Mouse (Mus musculus) CD4-positive naive resting alpha-beta T cell, adult 57 days (primary cell): ENCODE results near the gene Pcp2. TPM values are rescaled to one million over a fixed set of nuclear protein-coding genes. Genes with fewer than 3 reads are reported as not detected.

Experiments
- total RNA-seq: library from RNA; stranded (reverse); gene quantifications from one replicate; pipeline ENCODE4 v1.2.4, GENCODE M21; 2023

Pcp2 gene
- total RNA-seq = not detected

DNA sequence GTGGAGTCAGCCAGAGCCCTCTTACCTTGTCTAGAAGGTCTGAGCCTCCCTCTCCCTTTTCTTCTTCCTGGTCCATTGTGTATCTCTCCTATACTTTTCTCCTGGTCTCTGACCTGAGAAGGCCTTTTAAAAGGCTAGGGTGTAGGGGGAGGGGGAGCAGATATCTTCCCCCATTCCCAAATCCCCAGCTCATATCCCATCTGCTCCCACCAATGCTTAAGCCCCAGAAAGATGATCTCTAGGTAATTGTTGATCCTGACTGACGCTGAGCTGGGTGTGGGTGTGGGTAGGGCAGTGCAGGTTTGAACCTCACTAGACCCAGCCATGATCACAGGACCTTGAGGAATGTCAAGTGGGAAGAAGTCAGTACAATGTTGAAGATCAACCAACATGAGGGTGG is at the start of gene Pcp2:
TSS of gene Pcp2 (minus strand) at position 101 of the 400 bp plus-strand sequence.

GRCm38 (mm10) chr8:3671980-3672491 is 46.7 kb upstream of the Pcp2 start, which contains the start of gene Fcor:
Gene Fcor (minus strand): TSS chr8:3672362.

DNA sequence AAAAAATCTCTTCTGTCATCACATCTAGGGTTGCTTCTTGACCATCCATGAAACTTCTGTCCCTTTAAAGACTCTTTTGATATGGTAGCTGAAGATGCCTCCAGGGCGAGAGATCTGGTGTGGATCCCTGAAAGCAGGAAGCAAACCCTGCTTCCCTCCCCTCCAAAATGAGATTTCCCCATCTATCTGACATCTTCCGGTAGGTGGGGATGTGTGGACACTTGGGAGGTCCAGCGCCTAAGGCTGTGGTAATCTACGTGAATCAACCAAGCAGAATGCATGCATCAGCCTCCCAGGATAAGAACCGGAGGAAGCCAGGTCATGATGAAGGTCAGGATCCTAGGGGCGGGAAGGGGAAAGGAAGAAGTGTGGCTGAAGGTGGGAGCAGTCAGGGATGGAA is 40.2 kb upstream of the Pcp2 start, which contains the start of gene Mcemp1:
TSS of gene Mcemp1 (plus strand) at position 248 of the 400 bp plus-strand sequence.

DNA sequence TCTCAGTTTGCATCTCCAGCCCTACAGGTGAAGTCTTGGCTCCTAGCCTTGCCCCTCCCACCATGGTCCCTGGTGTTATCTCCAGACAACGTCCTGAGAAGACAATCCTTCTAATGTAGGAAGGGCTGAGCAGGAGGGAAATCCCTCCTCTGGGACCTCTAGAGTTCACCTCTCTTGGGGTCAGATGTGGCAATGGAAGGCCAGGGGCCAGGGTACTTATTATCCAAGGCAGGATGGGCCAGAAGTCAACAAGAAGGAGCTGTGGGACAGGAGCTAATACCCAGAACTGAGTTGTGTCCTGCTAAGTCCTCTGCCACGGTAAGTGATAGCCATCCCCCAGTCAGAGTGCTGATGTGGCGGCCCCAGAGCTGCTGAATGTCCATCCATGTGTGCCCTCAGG is 30.2 kb upstream of the Pcp2 start, which contains the start of gene Retn:
TSS of gene Retn (plus strand) at position 245 of the 400 bp plus-strand sequence.

GRCm38 (mm10) chr8:3630647-3631477 is 5.5 kb upstream of the Pcp2 start, which contains the start of gene Stxbp2:
Gene Stxbp2 (plus strand): TSS chr8:3630955.

DNA sequence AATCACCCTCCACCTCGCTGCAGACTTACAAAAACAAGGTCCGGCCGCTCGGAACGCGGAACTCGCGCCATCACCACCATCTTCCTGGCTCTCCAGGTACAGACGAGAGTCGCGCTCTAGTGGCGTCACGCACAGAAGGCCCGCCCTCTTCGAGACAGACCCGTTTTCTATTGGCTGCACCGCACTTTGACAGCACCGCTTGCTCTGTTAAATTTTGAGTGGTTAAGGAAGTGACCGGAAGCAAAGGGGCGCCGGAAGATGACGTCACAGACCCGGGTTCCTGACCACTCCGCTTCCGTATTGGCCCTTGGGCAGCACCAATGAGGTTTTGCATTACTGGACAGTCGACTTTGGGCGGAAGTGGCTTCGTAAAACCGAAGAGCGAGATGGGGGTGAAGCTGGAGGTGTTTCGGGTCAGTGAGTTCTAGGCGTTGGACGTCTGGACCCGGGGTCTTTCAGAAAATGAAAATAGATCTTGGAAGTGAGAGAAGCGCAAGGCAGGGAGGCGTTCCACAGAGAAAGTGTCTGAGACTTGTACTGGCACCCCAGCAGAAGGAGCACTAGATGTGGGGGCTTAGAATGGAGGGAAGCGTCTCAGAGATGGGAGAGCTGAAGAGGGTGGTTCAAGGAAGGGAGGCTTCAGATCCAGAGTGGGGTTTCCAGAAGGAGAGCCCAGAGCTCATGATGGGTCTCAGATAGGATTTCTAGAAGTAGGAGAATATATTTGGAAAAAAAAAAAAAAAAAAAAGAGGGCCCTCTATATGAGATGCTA is 4.0 kb downstream of the Pcp2 start, which contains the start of the genes Xab2 and Pet100:
TSS of gene Xab2 (minus strand) at position 118 of the 772 bp plus-strand sequence.
TSS of gene Pet100 (plus strand) at position 350 of the 772 bp plus-strand sequence.

DNA sequence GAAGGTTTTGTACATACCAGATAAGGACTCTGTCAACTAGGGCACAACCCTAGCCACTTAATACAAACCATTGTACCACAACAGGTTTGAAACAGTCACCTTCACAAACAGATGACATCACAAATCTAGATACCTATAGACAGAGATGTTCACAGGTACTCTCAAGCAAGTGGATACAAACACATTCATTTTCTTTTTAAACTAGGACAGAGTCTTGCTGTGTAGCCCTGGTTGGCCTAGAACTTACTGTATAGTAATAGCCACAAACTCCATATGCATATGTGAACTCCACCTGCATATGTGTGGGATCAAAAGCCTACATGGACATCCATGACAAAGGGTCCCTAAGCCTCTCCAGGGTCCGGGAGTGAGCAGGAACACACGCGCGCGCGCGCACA is 38.4 kb downstream of the Pcp2 start, which contains the start of gene Camsap3:
TSS of gene Camsap3 (plus strand) at position 301 of the 398 bp plus-strand sequence.

Other genes starting within 250 kb of the Pcp2 start
- 296 TPM for gene Arhgef18, start 232.5 kb downstream of the Pcp2 start, total RNA-seq
- gene Pex11g, start 157.9 kb downstream of the Pcp2 start, total RNA-seq = 0.65 TPM
- 5.4 TPM for gene Tex45, start 154.7 kb downstream of the Pcp2 start, total RNA-seq
- gene Zfp358, start 132.4 kb downstream of the Pcp2 start, total RNA-seq = 6.4 TPM
- 81.8 TPM for gene Mcoln1, start 125.1 kb downstream of the Pcp2 start, total RNA-seq
- gene Pnpla6, start 110.2 kb downstream of the Pcp2 start, total RNA-seq = 52.8 TPM
- gene C330021F23Rik, start 57.6 kb downstream of the Pcp2 start, total RNA-seq = not detected
- gene Camsap3, start 38.3 kb downstream of the Pcp2 start, total RNA-seq = not detected
- gene Xab2, start 4.2 kb downstream of the Pcp2 start, total RNA-seq = 91.9 TPM
- gene Pet100, start 4.0 kb downstream of the Pcp2 start, total RNA-seq = 50.7 TPM
- 199 TPM for gene Stxbp2, start 5.4 kb upstream of the Pcp2 start, total RNA-seq
- not detected for gene Retn, start 30.2 kb upstream of the Pcp2 start, total RNA-seq
- gene Mcemp1, start 40.2 kb upstream of the Pcp2 start, total RNA-seq = 0.53 TPM
- gene Fcor, start 46.8 kb upstream of the Pcp2 start, total RNA-seq = not detected
- gene Trappc5, start 50.8 kb upstream of the Pcp2 start, total RNA-seq = 13.7 TPM
- 15.8 TPM for gene Fcer2a, start 68.6 kb upstream of the Pcp2 start, total RNA-seq
- not detected for gene Clec4g, start 95.1 kb upstream of the Pcp2 start, total RNA-seq
- 0.68 TPM for gene Cd209a, start 123.4 kb upstream of the Pcp2 start, total RNA-seq
- gene Cd209e, start 228.8 kb upstream of the Pcp2 start, total RNA-seq = not detected